Mouse (Mus musculus) bone marrow, adult 2 months (tissue): ENCODE results near the gene AI182371. TPM values are rescaled to one million over a fixed set of nuclear protein-coding genes. Genes with fewer than 3 reads are reported as not detected.
A peak's percentile ranks its signal among the peaks of the same experiment; 100 is the strongest.

Source experiments
- H3K27ac ChIP-seq: fragments of 200-500 bp; 2 replicates; pipeline ENCODE4 v1.5.1; 2012; ENCODE audit warnings: low read depth, mild to moderate bottlenecking, control low read depth, inconsistent platforms, low read length; ENCODE audit not compliant: control insufficient read depth, poor library complexity, insufficient read depth
- H3K4me1 ChIP-seq: fragments of 200-500 bp; 2 replicates; pipeline ENCODE4 v1.6.1; 2011; ENCODE audit warnings: low read length; ENCODE audit not compliant: control insufficient read depth, insufficient read depth
- H3K4me3 ChIP-seq: fragments of 200-500 bp; replicated peaks from 2 replicates; pipeline ENCODE3; 2011; ENCODE audit warnings: mild to moderate bottlenecking, low read depth, low read length, control low read depth; ENCODE audit not compliant: control insufficient read depth
- CTCF ChIP-seq: fragments of 200-500 bp; IDR thresholded peaks from 2 replicates; pipeline ENCODE4 v1.5.1; 2011; ENCODE audit warnings: low read length, control low read depth; ENCODE audit not compliant: control insufficient read depth, insufficient read depth
- POLR2A ChIP-seq: fragments of 200-500 bp; IDR thresholded peaks from 2 replicates; pipeline ENCODE4 v1.6.1; 2011; ENCODE audit warnings: low read depth, mild to moderate bottlenecking, control low read depth, low read length, borderline replicate concordance; ENCODE audit not compliant: control insufficient read depth
- WGBS: fragments of 180-500 bp; shearing (Covaris S2); methylation state at CpG from one replicate; pipeline ENCODE4 v1.1.7; 2018; 5-methylcytosine and 5-hydroxymethylcytosine counted together
- polyA plus RNA-seq: library from polyadenylated mRNA; stranded (reverse); fragments of >200 nt; gene quantifications from 2 replicates; pipeline ENCODE4 v1.2.4, GENCODE M21; 2011; ENCODE audit warnings: low replicate concordance; ENCODE audit not compliant: missing spikeins, insufficient read depth, insufficient read length

AI182371 gene
- polyA plus RNA-seq, 1 experiment: 2.4 TPM

- WGBS: 82% methylated on average over 7 of the region's 7 CpGs
- Histone ChIP-seq H3K4me1 (no peaks in the 10 kb centered on the region), H3K4me3 (no peak overlapping the region), H3K27ac (no peak overlapping the region)
- TF ChIP-seq CTCF (peak; percentile 30; the same call in 1 of the 2 replicates), POLR2A (no peak)
These were observed 23.4 kb upstream of the AI182371 start for GRCm38 (mm10) chr2:35124716-35125115.

DNA sequence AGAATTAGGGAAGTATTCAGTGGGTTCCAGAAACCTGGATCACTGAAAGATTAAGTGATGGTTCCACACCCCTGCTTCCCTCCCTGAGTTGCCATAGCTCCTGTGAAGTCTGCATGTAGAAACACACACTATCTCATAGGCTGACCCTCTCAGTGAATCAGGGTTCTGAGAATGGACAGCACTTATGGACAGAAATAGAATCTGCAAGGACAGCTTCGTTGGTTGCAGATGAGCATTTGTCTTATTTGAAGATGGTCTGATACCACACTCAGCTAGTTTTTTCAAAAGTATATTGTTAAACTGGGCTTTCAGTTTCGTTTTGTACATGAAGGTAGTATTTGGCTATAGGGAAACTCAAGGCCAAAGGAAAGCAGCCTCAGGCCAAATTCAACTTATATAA, 9.2 kb upstream of the AI182371 start:
- WGBS: 5% methylated on average over 2 of the region's 2 CpGs
- peaks cover 2% of the 10 kb centered on the region; the same call in 1 of the 2 replicates for H3K4me1 ChIP-seq
- no peak overlapping the region for H3K27ac ChIP-seq
- peak overlapping the region; percentile 48 for H3K4me3 ChIP-seq
- TF ChIP-seq CTCF (no peak), POLR2A (no peak)

- under 1% methylated on average over 13 of the region's 13 CpGs for WGBS
- Histone ChIP-seq H3K27ac (peak overlapping the region; percentile 98), H3K4me1 (peaks cover 2% of the 10 kb centered on the region; the same call in 1 of the 2 replicates), H3K4me3 (peak overlapping the region; percentile 90)
- TF ChIP-seq CTCF (no peak), POLR2A (no peak)
These were observed 8.6 kb upstream of the AI182371 start for GRCm38 (mm10) chr2:35109924-35110304.

GRCm38 (mm10) chr2:35109141-35109923, 8.0 kb upstream of the AI182371 start, which contains the start of gene Cntrl:
Gene Cntrl, plus strand, starts transcription at chr2:35109492.
- Histone ChIP-seq H3K4me3 (peak within 1 kb of the TSS; percentile 90), H3K4me1 (peaks cover 2% of the 10 kb centered on the region; the same call in 1 of the 2 replicates), H3K27ac (peak within 1 kb of the TSS; percentile 98)
- no peak for TF ChIP-seq CTCF
- peak; percentile 85; the same call in 1 of the 2 replicates for TF ChIP-seq POLR2A
- WGBS: under 1% methylated on average over 62 of the region's 62 CpGs

DNA sequence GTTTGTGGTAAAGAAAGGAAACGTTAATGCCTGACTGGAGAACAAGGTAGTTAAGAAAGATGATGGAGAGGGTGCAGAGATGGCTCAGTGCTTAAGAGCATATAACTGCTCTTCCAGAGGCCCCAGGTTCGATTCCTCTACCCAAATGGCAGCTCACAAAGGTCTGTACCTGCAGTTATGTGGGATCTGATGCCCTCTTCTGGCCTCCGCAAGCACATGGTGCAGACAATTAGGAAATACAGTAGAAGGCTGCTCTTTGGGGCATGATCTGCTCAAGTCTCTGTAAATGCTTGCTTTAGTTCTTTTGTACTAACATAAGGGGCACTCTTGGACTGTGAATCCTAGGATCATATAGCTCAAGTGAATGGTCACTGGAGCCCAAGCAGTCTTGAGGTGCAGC, 7.4 kb upstream of the AI182371 start:
- WGBS: 4% methylated on average over 3 of the region's 3 CpGs
- TF ChIP-seq CTCF: peak; percentile 58
- no peak for TF ChIP-seq POLR2A
- peak overlapping the region; percentile 90 for H3K4me3 ChIP-seq
- H3K4me1 ChIP-seq: peaks cover 2% of the 10 kb centered on the region; the same call in 1 of the 2 replicates
- peak overlapping the region; percentile 98 for H3K27ac ChIP-seq

DNA sequence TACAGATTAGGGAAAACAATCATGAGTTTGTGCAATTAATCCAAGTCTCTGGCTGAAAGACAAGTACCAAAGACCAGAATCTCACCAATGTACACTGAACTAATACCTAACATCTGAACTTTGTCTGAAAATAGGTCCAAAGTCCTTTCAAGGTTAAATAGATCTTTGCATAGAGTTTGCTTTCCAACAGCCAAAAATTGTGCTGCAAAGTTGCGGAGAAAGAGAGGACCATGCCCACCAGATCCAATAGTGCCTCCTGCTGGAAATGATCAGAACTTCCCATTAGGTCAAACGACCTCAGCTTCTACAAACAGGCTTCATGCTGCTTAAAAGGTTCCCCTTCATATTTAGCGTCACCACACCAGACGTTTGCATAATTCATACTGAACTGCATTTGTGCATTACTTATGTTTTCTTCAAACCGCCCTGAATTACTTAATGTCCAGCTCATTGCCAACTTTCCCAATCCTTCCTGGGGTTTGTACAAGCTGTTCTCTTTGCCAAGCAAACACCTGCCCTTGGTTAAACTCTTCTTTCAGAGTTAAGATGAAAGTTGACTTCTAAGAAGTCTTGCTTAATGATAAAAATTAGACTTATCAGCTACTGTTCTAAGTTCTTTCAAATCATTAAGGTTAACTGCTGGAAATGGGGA, 6.8 kb upstream of the AI182371 start:
- Histone ChIP-seq H3K27ac (no peak overlapping the region), H3K4me1 (peaks cover 2% of the 10 kb centered on the region; the same call in 1 of the 2 replicates), H3K4me3 (no peak overlapping the region)
- 22% methylated on average over 5 of the region's 5 CpGs for WGBS
- TF ChIP-seq CTCF (peak; percentile 40), POLR2A (no peak)

GRCm38 (mm10) chr2:35104843-35105242, 3.5 kb upstream of the AI182371 start:
- H3K27ac ChIP-seq: no peak overlapping the region
- 45% methylated on average over 3 of the region's 3 CpGs for WGBS
- TF ChIP-seq CTCF (no peak), POLR2A (no peak)

DNA sequence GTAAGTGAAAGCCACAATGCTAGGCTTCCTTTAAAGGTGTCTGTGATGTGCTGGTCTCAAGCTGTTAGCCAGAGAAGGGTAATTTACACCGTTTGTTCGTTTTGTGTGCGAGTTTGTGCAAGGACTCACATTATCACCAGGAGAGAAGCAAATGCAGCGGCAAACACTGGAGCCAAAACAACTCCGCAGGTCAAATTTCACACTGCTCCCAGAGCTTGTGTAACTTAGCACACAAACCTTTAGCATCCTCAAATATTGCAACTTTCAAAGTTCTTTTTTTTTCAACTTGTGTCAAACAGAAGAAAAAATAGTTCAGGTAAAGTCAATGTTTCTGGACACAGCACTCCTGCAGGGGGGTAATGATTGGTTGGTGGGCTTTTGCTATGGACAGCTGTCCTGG, 2.2 kb upstream of the AI182371 start:
- no peak for TF ChIP-seq CTCF
- TF ChIP-seq POLR2A: no peak
- H3K4me3 ChIP-seq: no peak overlapping the region
- H3K27ac ChIP-seq: no peak overlapping the region
- WGBS: 80% methylated on average over 5 of the region's 5 CpGs
- no peaks in the 10 kb centered on the region for H3K4me1 ChIP-seq

More at GRCm38 (mm10) chr2:35104843-35105242, 3.5 kb upstream of the AI182371 start:
- H3K4me1 ChIP-seq: no peaks in the 10 kb centered on the region
- H3K4me3 ChIP-seq: no peak overlapping the region
